Mouse (Mus musculus): ENCODE data around the gene Pcx. TPM values are rescaled to one million over a fixed set of nuclear protein-coding genes. Genes with fewer than 3 reads are reported as not detected.

Gene Pcx
- polyA plus RNA-seq, 1 experiment from 2014 or later: 11.6 TPM

GRCm38 (mm10) chr19:4614305-4615150 is 104.3 kb downstream of the Pcx start:
- peaks cover 12% of the 10 kb centered on the region; the same call in 1 of the 2 replicates for H3K27me3 ChIP-seq (replicated peaks)
- peak overlapping the region; percentile 97 for H3K9ac ChIP-seq
- ATAC-seq (ENCODE audit: extremely low read depth, insufficient number of reproducible peaks, low FRiP score, low TSS enrichment): no peak
- H3K9me3 ChIP-seq: no peaks in the 10 kb centered on the region
- peaks cover 31% of the 10 kb centered on the region for H3K36me3 ChIP-seq
- H3K27ac ChIP-seq (replicated peaks): peak overlapping the region; percentile 79
- H3K4me1 ChIP-seq: peaks cover 26% of the 10 kb centered on the region
- peak overlapping the region; percentile 75 for H3K4me2 ChIP-seq
- WGBS: 35% methylated on average over 26 of the region's 49 CpGs
- H3K4me3 ChIP-seq: peak overlapping the region; percentile 86

GRCm38 (mm10) chr19:4615151-4616093 is 105.2 kb downstream of the Pcx start, which contains the start of gene Lrfn4:
TSS of gene Lrfn4 (minus strand) at chr19:4615667.
- ATAC-seq (ENCODE audit: extremely low read depth, insufficient number of reproducible peaks, low FRiP score, low TSS enrichment): peak; percentile 86

GRCm38 (mm10) chr19:4616546-4616945 is 106.3 kb downstream of the Pcx start:
- Histone ChIP-seq H3K4me2 (peak overlapping the region; percentile 75), H3K36me3 (peaks cover 40% of the 10 kb centered on the region), H3K27me3 (replicated peaks) (peaks cover 12% of the 10 kb centered on the region; the same call in 1 of the 2 replicates), H3K4me1 (peaks cover 26% of the 10 kb centered on the region), H3K4me3 (peak overlapping the region; percentile 86; the same call in 1 of the 2 replicates), H3K9ac (peak overlapping the region; percentile 97), H3K9me3 (no peaks in the 10 kb centered on the region), H3K27ac (replicated peaks) (0 out of 2 replicates have a peak overlapping the region, but pooled peaks have one; percentile 79)
- no peak for ATAC-seq (ENCODE audit: extremely low read depth, insufficient number of reproducible peaks, low FRiP score, low TSS enrichment)
- 31% methylated on average over 4 of the region's 4 CpGs for WGBS

More at GRCm38 (mm10) chr19:4615151-4616093, 105.2 kb downstream of the Pcx start, which contains the start of gene Lrfn4:
- H3K4me2 ChIP-seq: peak within 1 kb of the TSS; percentile 75
- H3K36me3 ChIP-seq: peaks cover 34% of the 10 kb centered on the region
- peaks cover 12% of the 10 kb centered on the region; the same call in 1 of the 2 replicates for H3K27me3 ChIP-seq (replicated peaks)
- peaks cover 26% of the 10 kb centered on the region for H3K4me1 ChIP-seq
- under 1% methylated on average over 75 of the region's 87 CpGs for WGBS
- no peaks in the 10 kb centered on the region for H3K9me3 ChIP-seq
- H3K9ac ChIP-seq: peak within 1 kb of the TSS; percentile 97
- H3K4me3 ChIP-seq: peak within 1 kb of the TSS; percentile 86
- H3K27ac ChIP-seq (replicated peaks): peak within 1 kb of the TSS; percentile 79

- ATAC-seq (ENCODE audit: extremely low read depth, insufficient number of reproducible peaks, low FRiP score, low TSS enrichment): no peak
- Histone ChIP-seq H3K9me3 (no peaks in the 10 kb centered on the region), H3K4me3 (no peak overlapping the region), H3K4me1 (peaks cover 22% of the 10 kb centered on the region), H3K27ac (replicated peaks) (no peak overlapping the region), H3K9ac (no peak overlapping the region), H3K27me3 (replicated peaks) (peaks cover 12% of the 10 kb centered on the region; the same call in 1 of the 2 replicates), H3K36me3 (peaks cover 40% of the 10 kb centered on the region), H3K4me2 (no peak overlapping the region)
- WGBS: 26% methylated on average over 18 of the region's 18 CpGs
Observed at GRCm38 (mm10) chr19:4618183-4618582, 107.9 kb downstream of the Pcx start.

GRCm38 (mm10) chr19:4619461-4619860 is 109.2 kb downstream of the Pcx start:
- H3K27me3 ChIP-seq (replicated peaks): peaks cover 12% of the 10 kb centered on the region; the same call in 1 of the 2 replicates
- H3K4me2 ChIP-seq: no peak overlapping the region
- H3K9me3 ChIP-seq: no peaks in the 10 kb centered on the region
- peaks cover 42% of the 10 kb centered on the region for H3K36me3 ChIP-seq
- H3K4me1 ChIP-seq: peaks cover 15% of the 10 kb centered on the region
- 77% methylated on average over 10 of the region's 10 CpGs for WGBS
- H3K4me3 ChIP-seq: no peak overlapping the region
- H3K27ac ChIP-seq (replicated peaks): no peak overlapping the region
- no peak overlapping the region for H3K9ac ChIP-seq
- no peak for ATAC-seq (ENCODE audit: extremely low read depth, insufficient number of reproducible peaks, low FRiP score, low TSS enrichment)

- H3K36me3 ChIP-seq: peaks cover 42% of the 10 kb centered on the region
- 83% methylated on average over 7 of the region's 7 CpGs for WGBS
- H3K4me1 ChIP-seq: peaks cover 18% of the 10 kb centered on the region
- no peaks in the 10 kb centered on the region for H3K9me3 ChIP-seq
- H3K9ac ChIP-seq: no peak overlapping the region
- no peak overlapping the region for H3K27ac ChIP-seq (replicated peaks)
- H3K27me3 ChIP-seq (replicated peaks): peaks cover 12% of the 10 kb centered on the region; the same call in 1 of the 2 replicates
- no peak for ATAC-seq (ENCODE audit: extremely low read depth, insufficient number of reproducible peaks, low FRiP score, low TSS enrichment)
- H3K4me3 ChIP-seq: no peak overlapping the region
- no peak overlapping the region for H3K4me2 ChIP-seq
Observed at GRCm38 (mm10) chr19:4620721-4621120, 110.4 kb downstream of the Pcx start.

GRCm38 (mm10) chr19:4622780-4623179 is 112.5 kb downstream of the Pcx start:
- Histone ChIP-seq H3K9ac (no peak overlapping the region), H3K4me1 (peaks cover 24% of the 10 kb centered on the region), H3K9me3 (no peaks in the 10 kb centered on the region), H3K27ac (replicated peaks) (no peak overlapping the region), H3K4me2 (no peak overlapping the region), H3K4me3 (no peak overlapping the region), H3K27me3 (replicated peaks) (0 out of 2 replicates have a peak, but pooled peaks cover 2% of the 10 kb centered on the region), H3K36me3 (peaks cover 42% of the 10 kb centered on the region)
- 80% methylated on average over 5 of the region's 5 CpGs for WGBS
- ATAC-seq (ENCODE audit: extremely low read depth, insufficient number of reproducible peaks, low FRiP score, low TSS enrichment): no peak

- H3K9ac ChIP-seq: no peak overlapping the region
- H3K27ac ChIP-seq (replicated peaks): no peak overlapping the region
- no peaks in the 10 kb centered on the region for H3K9me3 ChIP-seq
- H3K27me3 ChIP-seq (replicated peaks): no peaks in the 10 kb centered on the region
- H3K4me1 ChIP-seq: peaks cover 28% of the 10 kb centered on the region
- no peak overlapping the region for H3K4me3 ChIP-seq
- ATAC-seq (ENCODE audit: extremely low read depth, insufficient number of reproducible peaks, low FRiP score, low TSS enrichment): no peak
- 92% methylated on average over 9 of the region's 9 CpGs for WGBS
- no peak overlapping the region for H3K4me2 ChIP-seq
- peaks cover 42% of the 10 kb centered on the region for H3K36me3 ChIP-seq
Observed at GRCm38 (mm10) chr19:4623419-4623818, 113.1 kb downstream of the Pcx start.

GRCm38 (mm10) chr19:4624006-4624405 is 113.7 kb downstream of the Pcx start:
- no peaks in the 10 kb centered on the region for H3K27me3 ChIP-seq (replicated peaks)

GRCm38 (mm10) chr19:4624406-4625178 is 114.3 kb downstream of the Pcx start:
- peak overlapping the region; percentile 72 for H3K27ac ChIP-seq (replicated peaks)
- H3K9me3 ChIP-seq: no peaks in the 10 kb centered on the region
- ATAC-seq (ENCODE audit: extremely low read depth, insufficient number of reproducible peaks, low FRiP score, low TSS enrichment): no peak
- peak overlapping the region; percentile 97 for H3K9ac ChIP-seq
- no peaks in the 10 kb centered on the region for H3K27me3 ChIP-seq (replicated peaks)
- peaks cover 31% of the 10 kb centered on the region for H3K4me1 ChIP-seq
- H3K4me2 ChIP-seq: peak overlapping the region; percentile 89
- WGBS: 28% methylated on average over 4 of the region's 4 CpGs
- H3K36me3 ChIP-seq: peaks cover 42% of the 10 kb centered on the region
- peak overlapping the region; percentile 84 for H3K4me3 ChIP-seq

More at GRCm38 (mm10) chr19:4624006-4624405, 113.7 kb downstream of the Pcx start:
- peaks cover 42% of the 10 kb centered on the region for H3K36me3 ChIP-seq
- no peak overlapping the region for H3K27ac ChIP-seq (replicated peaks)
- ATAC-seq (ENCODE audit: extremely low read depth, insufficient number of reproducible peaks, low FRiP score, low TSS enrichment): no peak
- no peak overlapping the region for H3K4me3 ChIP-seq
- H3K9ac ChIP-seq: 0 out of 2 replicates have a peak overlapping the region, but pooled peaks have one; percentile 97
- no peak overlapping the region; the same call in 1 of the 2 replicates for H3K4me2 ChIP-seq
- no peaks in the 10 kb centered on the region for H3K9me3 ChIP-seq
- WGBS: 89% methylated on average over 12 of the region's 12 CpGs
- peaks cover 31% of the 10 kb centered on the region for H3K4me1 ChIP-seq

Data from heart, embryonic 13.5 days (tissue).